Mouse (Mus musculus): ENCODE data around the gene Gm3238.
"Not testable (repeated sequence)": the region's sequence is repeated elsewhere in the genome, so short reads cannot be mapped to it uniquely, and the experiment has no call there.

DNA sequence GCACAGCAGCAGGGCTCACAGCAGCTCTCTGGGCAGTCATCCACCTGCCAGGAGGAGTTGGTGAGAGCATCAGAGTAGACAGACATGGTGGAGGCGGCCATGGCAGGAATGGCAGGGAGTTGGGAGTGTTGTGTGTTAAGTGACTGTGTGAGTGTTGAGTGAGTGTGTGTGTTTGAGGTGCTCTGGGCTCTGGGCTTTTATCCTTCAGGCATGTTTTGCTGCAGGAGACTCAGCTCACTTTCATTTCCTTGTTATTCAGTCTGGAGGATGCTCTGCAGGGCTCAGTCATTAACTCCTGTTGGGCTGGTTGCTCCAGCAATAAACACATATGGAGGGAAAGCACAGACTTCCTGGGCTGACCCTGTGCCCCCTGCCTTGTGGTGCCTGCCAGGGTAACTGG is 11.3 kb upstream of the Gm3238 start, which contains the start of gene Gm3250:
- TF ChIP-seq CTCF, EP300 (IDR thresholded peaks at IDR 0.05; ENCODE audit: low read depth): not testable (repeated sequence)

Measured in liver, postnatal 0 days (tissue).